ENCODE assay signal across 12 mouse cellular contexts in the genomic region with DNA sequence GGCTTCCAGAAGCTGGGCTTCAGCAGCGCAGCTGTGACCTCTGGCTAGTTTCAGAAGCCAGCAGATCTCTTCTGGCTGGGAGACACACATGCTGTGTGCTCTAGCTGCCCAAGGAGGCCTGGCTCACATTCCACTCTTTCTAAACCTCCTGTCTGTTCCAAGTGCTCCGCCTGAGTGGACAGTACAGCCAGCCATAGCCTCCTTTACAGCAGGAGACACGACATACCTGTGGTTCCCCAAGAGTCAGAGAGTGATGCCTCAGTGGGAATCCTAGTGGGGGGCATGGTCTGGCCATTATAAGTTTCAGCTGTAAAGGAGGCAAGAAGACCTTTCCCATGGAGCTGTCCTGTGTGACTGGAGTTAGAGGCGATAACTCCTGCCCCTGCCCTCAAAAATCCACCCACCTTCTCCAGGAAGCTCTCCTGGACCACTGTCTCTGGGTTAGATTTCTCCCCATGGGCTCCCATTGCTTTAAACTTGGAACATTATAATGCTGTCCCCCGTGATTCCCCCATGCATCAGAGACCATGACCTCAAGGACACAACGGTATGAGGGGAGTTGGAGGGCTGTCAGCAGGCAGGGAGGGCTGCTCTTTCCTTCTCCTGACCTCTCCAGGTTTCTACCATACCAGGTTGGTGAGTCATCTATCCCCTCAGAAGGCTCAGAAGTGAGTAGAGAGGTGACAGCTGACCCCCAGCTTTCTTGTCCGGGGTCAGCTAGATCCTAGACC. TPM values are rescaled to one million over a fixed set of nuclear protein-coding genes. Genes with fewer than 3 reads are reported as not detected.
DNase-seq lines count a peak whose midpoint lies in the region; ATAC-seq lines count a peak whose summit lies in the region.
"Had no signal": no experiment of that assay in that cellular context is flagged by ENCODE, and none has a peak within 500 bp of the region (broad histone marks: within the 10 kb centered on the region; RNA-seq: fewer than 3 reads in every experiment).

No protein-coding gene starts in this region.

- H3K27ac ChIP-seq in heart, embryonic 10.5 days, result peak overlapping the region; percentile 64; the same call in 1 of the 2 replicates
- H3K27ac ChIP-seq in midbrain, embryonic 11.5 days (ENCODE audit: low read depth, low read length), result no peak overlapping the region
- no peak overlapping the region for H3K27ac ChIP-seq in midbrain, embryonic 15.5 days
- H3K27ac ChIP-seq: limb, embryonic 13.5 days; midbrain, embryonic 13.5 days had no signal

- H3K4me2 ChIP-seq in midbrain, embryonic 11.5 days, result no peak overlapping the region
- H3K4me2 ChIP-seq in midbrain, embryonic 15.5 days, result no peak overlapping the region

- H3K9ac ChIP-seq in midbrain, embryonic 11.5 days (ENCODE audit: low read length), result no peak overlapping the region
- no peak overlapping the region for H3K9ac ChIP-seq in midbrain, embryonic 15.5 days
- H3K9ac ChIP-seq: limb, embryonic 13.5 days; midbrain, embryonic 13.5 days had no signal

- H3K27me3 ChIP-seq in heart, embryonic 10.5 days (ENCODE audit: insufficient read depth, poor library complexity, severe bottlenecking), result peaks cover 17% of the 10 kb centered on the region
- H3K27me3 ChIP-seq in midbrain, embryonic 11.5 days (ENCODE audit: control insufficient read depth, insufficient read depth, low read length), result peaks cover 29% of the 10 kb centered on the region
- H3K27me3 ChIP-seq in midbrain, embryonic 15.5 days (replicated peaks), result peaks cover 28% of the 10 kb centered on the region

- no peak overlapping the region for H3K4me3 ChIP-seq in heart, embryonic 10.5 days
- no peak overlapping the region for H3K4me3 ChIP-seq in midbrain, embryonic 11.5 days (ENCODE audit: low read depth, low read length)
- H3K4me3 ChIP-seq in midbrain, embryonic 15.5 days, result no peak overlapping the region

- WGBS in heart, embryonic 10.5 days, result 46% methylated on average over 7 of the region's 7 CpGs
- 61% methylated on average over 7 of the region's 7 CpGs for WGBS in midbrain, embryonic 11.5 days
- 61% methylated on average over 7 of the region's 7 CpGs for WGBS in midbrain, embryonic 15.5 days

- no peaks in the 10 kb centered on the region for H3K9me3 ChIP-seq in heart, embryonic 10.5 days
- H3K9me3 ChIP-seq in midbrain, embryonic 11.5 days (ENCODE audit: control insufficient read depth, low read length), result no peaks in the 10 kb centered on the region
- no peaks in the 10 kb centered on the region for H3K9me3 ChIP-seq in midbrain, embryonic 15.5 days
- H3K9me3 ChIP-seq: limb, embryonic 13.5 days; midbrain, embryonic 13.5 days had no signal

- DNase-seq in heart, embryonic 10.5 days (ENCODE audit: low spot score), result no peak
- no peak for DNase-seq in heart, postnatal 4 days
- peak; percentile 79 for DNase-seq in midbrain, embryonic 11.5 days (ENCODE audit: low spot score, missing footprints)
- DNase-seq in cerebellum, adult 9-10 months, result peak; percentile 76
- DNase-seq in skeletal muscle tissue, adult 2 months (ENCODE audit: low read depth, low spot score), result peak; percentile 74
- DNase-seq in retina, embryonic 14.5 days (ENCODE audit: low spot score), result no peak
- no peak for DNase-seq in left cerebral cortex, adult 8-10 months (ENCODE audit: low spot score in 2 of 2)
- DNase-seq: lung, postnatal 14 days had no signal

- no peak for ATAC-seq in midbrain, embryonic 11.5 days (ENCODE audit: low FRiP score)
- no peak for ATAC-seq in midbrain, embryonic 15.5 days (replicated peaks)
- ATAC-seq: hindbrain, embryonic 16.5 days; midbrain, embryonic 13.5 days had no signal

- H3K36me3 ChIP-seq in heart, embryonic 10.5 days, result no peaks in the 10 kb centered on the region
- no peaks in the 10 kb centered on the region for H3K36me3 ChIP-seq in midbrain, embryonic 11.5 days (ENCODE audit: control insufficient read depth, insufficient read depth, low read length)
- H3K36me3 ChIP-seq in midbrain, embryonic 15.5 days (replicated peaks), result no peaks in the 10 kb centered on the region
- H3K36me3 ChIP-seq: limb, embryonic 13.5 days; midbrain, embryonic 13.5 days had no signal

- peaks cover 60% of the 10 kb centered on the region for H3K4me1 ChIP-seq in heart, embryonic 10.5 days
- peaks cover 11% of the 10 kb centered on the region for H3K4me1 ChIP-seq in midbrain, embryonic 11.5 days (ENCODE audit: control insufficient read depth, insufficient read depth, low read length)
- peaks cover 15% of the 10 kb centered on the region for H3K4me1 ChIP-seq in midbrain, embryonic 15.5 days

RNA-seq across cellular contexts. Expression of gene Ldlrap1, which starts 1.4 kb away (rescaled TPM):
- 17.6 and 17.8 TPM in 2 replicates for polyA plus RNA-seq in heart, embryonic 10.5 days (2016; fragmentation: Nextera tagmentation; extraction: Ambion mirVana)
- 10 to 100 TPM; 21.6 to 22.4 TPM for total RNA-seq in heart, postnatal 4 days (2021)
- polyA plus RNA-seq in midbrain, embryonic 11.5 days (2014; fragmentation: Nextera tagmentation; extraction: Ambion mirVana), result 4.8 and 5.7 TPM in 2 replicates
- 2.7 and 3.0 TPM in 2 replicates for polyA plus RNA-seq in midbrain, embryonic 15.5 days (2015; fragmentation: Nextera tagmentation; extraction: Ambion mirVana)
- 1 to 10 TPM; 2.8 to 4.8 (median 4.4) TPM for total RNA-seq in left cerebral cortex, adult 8-10 months (2022)

Comparison
In these comparisons a context has a peak if more than half of its experiments do, and no peak if none do; other contexts are left out.
1. DNase-seq: peak in midbrain, embryonic 11.5 days (single experiment), cerebellum, adult 9-10 months (single experiment) and skeletal muscle tissue, adult 2 months (single experiment); none in heart, embryonic 10.5 days (single experiment), heart, postnatal 4 days (single experiment), retina, embryonic 14.5 days (single experiment) and left cerebral cortex, adult 8-10 months (0 of 2).